Mouse (Mus musculus) neural tube, embryonic 11.5 days (tissue): Measurements from ENCODE around the gene Cxcl1. TPM values are rescaled to one million over a fixed set of nuclear protein-coding genes. Genes with fewer than 3 reads are reported as not detected.

Experiments used
- ATAC-seq: fragments of 200-750 bp; cut with Nextera tagmentation; 2 replicates; pipeline ENCODE4 v1.8.0; 2017; ENCODE audit warnings: moderate number of reproducible peaks, mild to moderate bottlenecking, moderate TSS enrichment, moderate library complexity; ENCODE audit not compliant: insufficient read depth, low FRiP score, low TSS enrichment
- DNase-seq: peaks from one replicate; pipeline ENCODE4 v3.0.0-alpha.2; 2015; ENCODE audit warnings: low spot score
- H3K27ac ChIP-seq: fragments of 300-500 bp; sonication (generic); 2 replicates; pipeline ENCODE4 v1.5.1; 2014; ENCODE audit warnings: low read depth, mild to moderate bottlenecking, low read length
- H3K27me3 ChIP-seq: fragments of 300-500 bp; sonication (generic); 2 replicates; pipeline ENCODE4 v1.6.1; 2014; ENCODE audit warnings: mild to moderate bottlenecking, low read length, mixed read lengths; ENCODE audit not compliant: control insufficient read depth, insufficient read depth
- H3K36me3 ChIP-seq: fragments of 300-500 bp; sonication (generic); 2 replicates; pipeline ENCODE4 v1.6.1; 2014; ENCODE audit warnings: mild to moderate bottlenecking, low read length, moderate library complexity, mixed read lengths; ENCODE audit not compliant: control insufficient read depth, insufficient read depth
- H3K4me1 ChIP-seq: fragments of 300-500 bp; sonication (generic); 2 replicates; pipeline ENCODE4 v1.6.1; 2014; ENCODE audit warnings: low read length, mixed read lengths; ENCODE audit not compliant: control insufficient read depth, insufficient read depth
- H3K4me2 ChIP-seq: fragments of 300-500 bp; sonication (generic); 2 replicates; pipeline ENCODE4 v1.6.1; 2014; ENCODE audit warnings: low read depth, mild to moderate bottlenecking, moderate library complexity
- H3K4me3 ChIP-seq: fragments of 300-500 bp; sonication (generic); 2 replicates; pipeline ENCODE4 v1.5.1; 2014; ENCODE audit warnings: low read depth, low read length
- H3K9ac ChIP-seq: fragments of 300-500 bp; sonication (generic); 2 replicates; pipeline ENCODE4 v1.6.1; 2014; ENCODE audit warnings: mild to moderate bottlenecking, low read length
- H3K9me3 ChIP-seq: fragments of 300-500 bp; sonication (generic); 2 replicates; pipeline ENCODE4 v1.6.1; 2016; ENCODE audit warnings: low read length; ENCODE audit not compliant: control insufficient read depth
- WGBS: fragments of 180-500 bp; shearing (Covaris S2); extraction: QIAGEN DNeasy Blood & Tissue Kit; methylation state at CpG from one replicate; pipeline ENCODE4 v1.1.7; 2014; 5-methylcytosine and 5-hydroxymethylcytosine counted together
- polyA plus RNA-seq: library from polyadenylated mRNA; unstranded; fragments of >200 nt; fragmentation: Nextera tagmentation; extraction: Ambion mirVana; gene quantifications from 2 replicates; pipeline ENCODE4 v1.2.1, GENCODE M21; 2014

Cxcl1 gene
- polyA plus RNA-seq, 1 experiment from 2014 or later: not detected

DNA sequence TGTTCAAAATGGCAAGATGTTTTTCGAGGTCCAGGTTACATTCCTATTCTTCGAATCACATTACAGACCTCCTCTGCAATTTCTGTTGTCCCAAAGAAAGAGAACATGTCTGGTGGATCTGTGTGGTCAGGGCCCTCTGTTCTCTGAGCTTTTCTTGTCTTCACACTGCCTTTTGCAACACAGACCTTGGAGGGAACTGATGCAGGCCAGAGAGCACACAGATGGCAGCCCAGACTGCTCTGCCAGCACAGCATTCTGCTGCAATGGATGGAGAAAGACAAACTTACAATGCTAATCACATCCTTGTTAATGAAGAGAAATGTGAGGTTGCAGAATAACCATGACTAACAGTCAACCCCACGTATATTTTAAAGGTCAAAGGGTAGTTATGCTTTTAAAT is 32.0 kb upstream of the Cxcl1 start:
- Histone ChIP-seq H3K27ac (no peak overlapping the region), H3K4me1 (no peaks in the 10 kb centered on the region), H3K27me3 (no peaks in the 10 kb centered on the region), H3K9ac (no peak overlapping the region), H3K4me2 (no peak overlapping the region), H3K9me3 (no peaks in the 10 kb centered on the region), H3K36me3 (no peaks in the 10 kb centered on the region), H3K4me3 (no peak overlapping the region)
- ATAC-seq (no peak), DNase-seq (no peak)
- 79% methylated on average over 3 of the region's 3 CpGs for WGBS

DNA sequence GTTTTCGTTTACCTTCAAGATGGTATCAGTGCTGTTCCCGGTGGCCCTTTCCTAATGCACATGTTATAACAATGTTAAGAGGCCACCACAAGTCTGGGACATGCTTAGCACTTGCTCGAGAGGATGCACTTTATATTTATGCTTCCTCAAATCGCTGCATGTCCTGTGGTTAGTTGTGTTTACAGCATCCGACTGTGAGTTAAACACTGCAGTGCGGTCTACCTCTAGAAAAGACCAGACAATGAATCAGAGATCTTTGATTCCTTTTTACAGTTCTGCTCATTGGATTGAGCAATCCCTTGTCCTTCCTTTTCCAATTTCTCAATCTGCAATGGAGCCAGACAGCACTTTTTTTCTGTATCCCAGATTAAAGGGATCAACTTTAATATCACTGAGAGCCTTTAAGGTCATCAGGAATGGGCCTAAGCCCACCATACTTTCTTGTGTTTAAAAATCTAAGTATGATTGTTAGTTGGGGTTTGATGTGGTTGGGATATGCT is 29.1 kb upstream of the Cxcl1 start:
- DNase-seq (no peak), ATAC-seq (no peak)
- 87% methylated on average over 6 of the region's 6 CpGs for WGBS
- H3K4me1 ChIP-seq: no peaks in the 10 kb centered on the region
- H3K36me3 ChIP-seq: no peaks in the 10 kb centered on the region
- no peak overlapping the region for H3K9ac ChIP-seq
- H3K4me2 ChIP-seq: no peak overlapping the region
- H3K27me3 ChIP-seq: no peaks in the 10 kb centered on the region
- no peaks in the 10 kb centered on the region for H3K9me3 ChIP-seq
- no peak overlapping the region for H3K27ac ChIP-seq
- H3K4me3 ChIP-seq: no peak overlapping the region

DNA sequence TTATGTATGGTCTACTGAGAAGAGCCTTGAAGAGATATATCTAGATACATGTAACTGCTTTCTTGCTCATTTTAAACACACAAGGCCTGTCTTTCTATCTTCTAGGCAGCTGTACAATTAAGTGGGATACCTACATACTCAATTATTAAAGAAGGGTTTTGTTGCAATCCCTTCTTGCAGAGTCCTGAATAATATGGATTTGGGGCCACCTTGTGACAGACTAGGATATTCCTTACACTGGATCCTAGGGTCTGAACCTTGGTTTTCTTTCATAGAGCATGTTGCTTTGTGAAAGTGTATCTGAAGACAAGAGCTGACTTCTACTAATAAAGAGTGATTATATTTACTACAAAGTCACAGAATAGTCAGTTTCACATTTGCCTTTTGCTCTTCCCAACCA is 24.3 kb upstream of the Cxcl1 start:
- H3K9ac ChIP-seq: no peak overlapping the region
- ATAC-seq (no peak), DNase-seq (no peak)
- no peaks in the 10 kb centered on the region for H3K9me3 ChIP-seq
- no peaks in the 10 kb centered on the region for H3K4me1 ChIP-seq
- H3K27me3 ChIP-seq: no peaks in the 10 kb centered on the region
- H3K27ac ChIP-seq: no peak overlapping the region
- no peaks in the 10 kb centered on the region for H3K36me3 ChIP-seq
- no peak overlapping the region for H3K4me2 ChIP-seq
- no peak overlapping the region for H3K4me3 ChIP-seq

DNA sequence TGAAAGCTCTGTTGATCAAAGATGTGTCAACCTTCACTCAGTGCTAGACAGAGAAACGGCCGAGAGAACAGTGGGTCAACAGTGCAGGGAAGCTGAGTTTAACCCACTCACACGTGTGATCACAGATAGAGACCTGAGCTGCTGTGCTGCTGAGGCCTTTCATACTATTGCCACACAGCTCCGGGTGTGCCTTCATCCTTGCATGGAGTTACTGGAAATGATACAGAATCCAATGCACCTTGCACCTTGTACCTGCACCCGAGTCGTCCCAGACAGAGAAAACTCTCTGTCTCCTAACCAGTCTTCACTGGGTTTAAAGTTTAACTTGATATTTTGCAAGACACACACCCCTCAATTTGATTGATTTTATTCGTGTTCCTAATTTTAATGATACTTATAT is 18.7 kb upstream of the Cxcl1 start:
- WGBS: 84% methylated on average over 7 of the region's 7 CpGs
- no peak for DNase-seq

DNA sequence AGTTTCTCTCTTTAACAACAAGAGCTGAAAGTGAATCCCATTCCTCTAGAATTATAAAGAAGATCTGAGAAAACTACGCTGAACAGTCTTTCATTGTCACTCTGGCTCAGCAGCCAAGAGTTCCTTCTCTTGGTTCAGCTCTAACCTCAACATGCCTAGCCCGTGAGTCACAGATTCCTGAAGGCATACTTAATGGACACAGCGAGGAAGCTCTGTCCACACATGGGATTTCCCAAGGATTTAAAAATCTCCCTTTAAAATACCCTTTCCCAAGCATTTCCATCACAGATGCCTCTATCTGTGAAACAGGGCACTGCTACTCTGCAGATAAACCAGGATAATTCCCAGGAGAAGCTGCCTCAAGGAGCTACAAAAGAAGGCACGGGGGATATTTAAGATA is 15.0 kb upstream of the Cxcl1 start:
- H3K4me1 ChIP-seq: no peaks in the 10 kb centered on the region
- H3K36me3 ChIP-seq: no peaks in the 10 kb centered on the region
- 82% methylated on average over 4 of the region's 4 CpGs for WGBS
- no peak overlapping the region for H3K4me2 ChIP-seq
- no peak overlapping the region for H3K27ac ChIP-seq
- no peak for ATAC-seq
- no peak overlapping the region for H3K4me3 ChIP-seq
- no peak for DNase-seq
- no peaks in the 10 kb centered on the region for H3K27me3 ChIP-seq
- no peaks in the 10 kb centered on the region for H3K9me3 ChIP-seq
- no peak overlapping the region for H3K9ac ChIP-seq

More for the DNA sequence above, 18.7 kb upstream of the Cxcl1 start:
- no peaks in the 10 kb centered on the region for H3K36me3 ChIP-seq
- no peaks in the 10 kb centered on the region for H3K27me3 ChIP-seq
- no peaks in the 10 kb centered on the region for H3K9me3 ChIP-seq
- no peak overlapping the region for H3K27ac ChIP-seq
- H3K4me2 ChIP-seq: no peak overlapping the region
- no peak for ATAC-seq
- no peak overlapping the region for H3K4me3 ChIP-seq
- no peak overlapping the region for H3K9ac ChIP-seq
- no peaks in the 10 kb centered on the region for H3K4me1 ChIP-seq

DNA sequence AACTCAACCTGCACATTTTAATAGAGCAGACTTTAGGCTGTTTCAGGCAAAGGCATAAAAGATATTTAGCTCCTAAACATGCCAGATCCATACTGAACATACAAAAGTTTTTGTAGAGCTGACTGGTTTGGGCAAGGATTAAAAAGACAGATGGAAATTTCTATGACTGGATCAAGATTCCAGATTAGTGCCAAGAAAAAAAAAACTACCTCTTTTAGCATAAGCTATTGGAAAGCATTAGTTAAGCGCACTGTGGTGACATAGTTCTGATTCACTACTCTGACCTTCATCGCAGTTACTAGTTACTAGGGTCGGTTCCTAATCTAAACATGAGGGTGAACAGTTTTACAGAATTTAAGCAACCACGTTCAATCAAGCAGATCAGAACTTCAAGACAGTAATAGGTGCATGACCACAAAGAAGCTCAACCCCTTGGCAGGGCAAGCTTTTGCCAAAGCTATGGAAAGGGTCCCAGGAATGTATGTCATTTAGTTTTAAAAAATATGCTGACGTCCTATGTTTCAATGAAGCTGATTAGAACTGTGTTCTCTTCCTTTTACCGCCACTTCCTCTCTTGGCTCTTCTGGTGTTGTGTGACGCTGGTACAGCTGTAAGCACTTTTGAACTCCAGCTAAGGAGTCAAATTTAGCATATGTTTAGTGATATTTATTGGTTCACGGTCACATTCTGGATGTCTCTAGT is 14.4 kb upstream of the Cxcl1 start:
- DNase-seq (no peak), ATAC-seq (no peak)
- Histone ChIP-seq H3K4me1 (no peaks in the 10 kb centered on the region), H3K27ac (no peak overlapping the region), H3K9ac (no peak overlapping the region), H3K9me3 (no peaks in the 10 kb centered on the region), H3K27me3 (no peaks in the 10 kb centered on the region), H3K4me2 (no peak overlapping the region), H3K36me3 (no peaks in the 10 kb centered on the region), H3K4me3 (no peak overlapping the region)
- WGBS: 79% methylated on average over 8 of the region's 8 CpGs

DNA sequence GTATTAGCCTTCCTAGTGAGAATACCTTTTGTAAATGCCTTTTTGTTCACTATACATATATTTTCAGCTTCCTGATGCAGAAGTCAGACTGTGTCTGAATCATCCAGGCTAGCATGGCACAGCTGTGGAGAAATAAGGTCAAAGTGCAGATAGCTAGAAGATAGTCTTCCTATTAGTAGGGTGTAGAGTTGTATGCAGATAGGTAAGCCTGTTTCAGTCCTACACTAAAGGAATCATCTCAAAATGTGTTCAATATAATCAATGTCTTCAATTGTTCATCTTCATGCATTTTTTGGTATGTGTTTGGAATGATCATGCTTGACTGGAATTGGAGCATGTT is 13.9 kb upstream of the Cxcl1 start:
- Histone ChIP-seq H3K9me3 (no peaks in the 10 kb centered on the region), H3K4me1 (no peaks in the 10 kb centered on the region), H3K4me2 (no peak overlapping the region), H3K36me3 (no peaks in the 10 kb centered on the region), H3K27me3 (no peaks in the 10 kb centered on the region), H3K4me3 (no peak overlapping the region), H3K27ac (no peak overlapping the region), H3K9ac (no peak overlapping the region)
- ATAC-seq (no peak), DNase-seq (no peak)

DNA sequence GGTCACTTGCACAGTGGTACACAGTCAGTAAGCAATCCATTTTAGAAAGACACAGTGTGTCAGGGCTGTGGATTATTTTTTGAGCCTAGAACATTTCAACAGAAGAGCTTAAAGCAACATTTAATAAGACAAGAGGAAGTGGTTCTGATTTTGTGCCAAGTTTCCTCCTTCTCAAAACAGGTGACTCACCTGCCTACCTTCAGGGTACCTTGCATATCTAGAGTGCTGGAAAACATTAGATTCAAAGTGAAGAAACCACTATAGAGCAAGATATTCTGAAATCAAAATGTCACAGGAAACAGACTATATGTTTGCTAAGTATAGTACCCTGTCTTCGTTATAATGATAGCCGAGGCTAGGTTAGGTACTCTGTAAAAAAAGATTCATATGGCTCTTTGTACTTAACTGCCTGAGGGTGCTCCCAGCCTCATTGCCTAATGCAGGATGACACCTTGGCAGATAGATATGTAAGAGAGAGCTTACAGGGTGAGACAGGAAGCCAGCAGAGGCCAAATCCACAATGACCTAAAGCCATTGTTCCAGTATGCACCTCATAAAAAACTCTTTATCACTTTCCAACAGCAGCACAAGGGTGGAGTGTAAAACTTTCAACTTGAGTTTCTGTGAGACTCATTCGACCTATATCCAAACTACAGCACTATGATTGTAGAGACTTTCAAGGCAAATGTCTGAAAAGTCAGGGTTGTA is 11.6 kb upstream of the Cxcl1 start:
- Histone ChIP-seq H3K9me3 (no peaks in the 10 kb centered on the region), H3K9ac (no peak overlapping the region), H3K4me3 (no peak overlapping the region), H3K4me1 (no peaks in the 10 kb centered on the region), H3K36me3 (no peaks in the 10 kb centered on the region), H3K27ac (no peak overlapping the region), H3K4me2 (no peak overlapping the region), H3K27me3 (no peaks in the 10 kb centered on the region)
- no peak for ATAC-seq
- WGBS: 84% methylated on average over 3 of the region's 3 CpGs
- no peak for DNase-seq

DNA sequence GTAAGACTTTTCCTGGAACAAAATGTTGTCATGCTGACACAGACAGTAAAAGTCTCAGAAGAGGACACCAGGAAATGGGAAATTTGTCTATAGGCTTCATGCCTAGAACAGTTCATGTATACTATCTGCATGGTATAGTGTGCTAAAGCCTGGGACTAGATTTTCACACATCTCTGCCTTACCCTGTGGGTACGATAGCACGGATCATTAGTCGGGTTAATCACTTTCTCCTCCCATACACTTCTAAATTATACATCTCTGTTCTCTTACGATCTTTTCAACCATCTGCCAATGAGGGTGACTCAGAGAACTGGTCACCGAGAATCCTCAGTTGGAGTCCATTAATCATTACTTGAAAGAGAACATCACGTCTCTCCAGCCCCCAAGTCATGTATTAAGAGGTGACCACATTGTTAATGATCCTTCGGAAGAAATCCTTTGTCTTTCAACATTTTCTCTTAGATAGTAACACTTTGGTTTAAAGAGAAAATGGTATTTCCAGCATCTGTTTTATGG is 10.6 kb upstream of the Cxcl1 start:
- Histone ChIP-seq H3K27me3 (no peaks in the 10 kb centered on the region), H3K9ac (no peak overlapping the region), H3K4me3 (no peak overlapping the region), H3K36me3 (no peaks in the 10 kb centered on the region), H3K27ac (no peak overlapping the region), H3K9me3 (no peaks in the 10 kb centered on the region), H3K4me1 (no peaks in the 10 kb centered on the region), H3K4me2 (no peak overlapping the region)
- no peak for ATAC-seq
- WGBS: 60% methylated on average over 7 of the region's 7 CpGs
- no peak for DNase-seq
